Mouse (Mus musculus) myocyte (in vitro differentiated cells): ENCODE results near the gene Edem2. TPM values are rescaled to one million over a fixed set of nuclear protein-coding genes. Genes with fewer than 3 reads are reported as not detected.

Source experiments
- H3K27me3 ChIP-seq: one replicate; pipeline ENCODE4 v1.6.1; 2011; ENCODE audit not compliant: control insufficient read depth, insufficient read depth, insufficient read length
- H3K36me3 ChIP-seq: one replicate; pipeline ENCODE4 v1.6.1; 2011; ENCODE audit not compliant: control insufficient read depth, insufficient read depth
- H3K4me2 ChIP-seq: one replicate; pipeline ENCODE4 v1.6.1; 2011; ENCODE audit warnings: low read depth, control low read depth
- H3K4me3 ChIP-seq: one replicate; pipeline ENCODE4 v1.5.1; 2011; ENCODE audit warnings: mild to moderate bottlenecking, control low read depth, moderate library complexity
- H3K79me2 ChIP-seq: one replicate; pipeline ENCODE4 v1.6.1; 2011; ENCODE audit not compliant: control insufficient read depth, insufficient read depth
- H3ac ChIP-seq: one replicate; pipeline ENCODE4 v1.6.1; 2011; ENCODE audit not compliant: control insufficient read depth, insufficient read length
- CEBPB ChIP-seq: IDR thresholded peaks from 2 replicates; pipeline ENCODE4 v1.6.1; 2011; ENCODE audit warnings: mild to moderate bottlenecking, moderate library complexity; ENCODE audit not compliant: poor library complexity, insufficient read depth, severe bottlenecking
- E2F4 ChIP-seq: IDR thresholded peaks from one replicate; pipeline ENCODE4 v1.6.1; 2011; ENCODE audit warnings: mild to moderate bottlenecking, control low read depth, moderate library complexity; ENCODE audit not compliant: insufficient read depth
- MAX ChIP-seq: IDR thresholded peaks from one replicate; pipeline ENCODE4 v1.6.1; 2011; ENCODE audit warnings: low read depth, mild to moderate bottlenecking, control low read depth
- MYOD1 ChIP-seq, 3 experiments: IDR thresholded peaks; one replicate each; pipeline ENCODE4 v1.6.1; 2011; ENCODE audit warnings: control low read depth in 2 of 3, low read depth in 2 of 3, mild to moderate bottlenecking in 2 of 3, moderate library complexity in 1 of 3; ENCODE audit not compliant: insufficient read length in 2 of 3, control insufficient read depth in 1 of 3
- MYOG ChIP-seq, 3 experiments: IDR thresholded peaks; one replicate each; pipeline ENCODE4 v1.6.1; 2011; ENCODE audit warnings: control low read depth in 2 of 3, low read depth in 2 of 3, mild to moderate bottlenecking in 2 of 3; ENCODE audit not compliant: insufficient read length in 2 of 3, control insufficient read depth in 1 of 3, insufficient read depth in 1 of 3
- POLR2A ChIP-seq: IDR thresholded peaks from one replicate; pipeline ENCODE4 v1.6.1; 2011; ENCODE audit warnings: low read depth, mild to moderate bottlenecking, control low read depth, moderate library complexity; ENCODE audit not compliant: insufficient read length
- POLR2AphosphoS2 ChIP-seq: IDR thresholded peaks from one replicate; pipeline ENCODE4 v1.6.1; 2011; ENCODE audit warnings: low read depth, control low read depth; ENCODE audit not compliant: insufficient read length
- REST ChIP-seq: IDR thresholded peaks from one replicate; pipeline ENCODE4 v1.6.1; 2011; ENCODE audit warnings: mild to moderate bottlenecking, control low read depth, moderate library complexity; ENCODE audit not compliant: insufficient read depth, insufficient read length
- SRF ChIP-seq: IDR thresholded peaks from one replicate; pipeline ENCODE4 v1.6.1; 2011; ENCODE audit warnings: low read depth; ENCODE audit not compliant: control insufficient read depth, insufficient read length
- TCF12 ChIP-seq: IDR thresholded peaks from one replicate; pipeline ENCODE4 v1.6.1; 2011; ENCODE audit warnings: mild to moderate bottlenecking, control low read depth; ENCODE audit not compliant: poor library complexity, insufficient read depth, severe bottlenecking
- TCF3 ChIP-seq: IDR thresholded peaks from one replicate; pipeline ENCODE4 v1.6.1; 2011; ENCODE audit warnings: low read depth, control low read depth; ENCODE audit not compliant: insufficient read length
- USF1 ChIP-seq: IDR thresholded peaks from one replicate; pipeline ENCODE4 v1.6.1; 2011; ENCODE audit warnings: low read depth, mild to moderate bottlenecking, control low read depth, moderate library complexity
- polyA plus RNA-seq: library from polyadenylated mRNA; unstranded; fragments of >200 nt; fragmentation: generic; extraction: Trizol; gene quantifications from one replicate; pipeline ENCODE4 v1.2.1, GENCODE M21; 2012; ENCODE audit warnings: missing spikeins

The Edem2 gene
- polyA plus RNA-seq, 1 experiment, result 21.9 TPM

- no peak overlapping the region for H3K4me3 ChIP-seq
- H3ac ChIP-seq, result no peak overlapping the region
- TF ChIP-seq USF1 (no peak), MAX (no peak), REST (no peak), POLR2AphosphoS2 (no peak), POLR2A (no peak), MYOD1 (IDR thresholded peaks at IDR 0.05; ENCODE audit: control insufficient read depth in 1 of 3, insufficient read length in 2 of 3, low read depth in 2 of 3) (no peak), TCF12 (no peak)
- no peaks in the 10 kb centered on the region for H3K79me2 ChIP-seq
- no peak overlapping the region for H3K4me2 ChIP-seq
- no peaks in the 10 kb centered on the region for H3K36me3 ChIP-seq
- peaks cover 19% of the 10 kb centered on the region for H3K27me3 ChIP-seq
Observed at GRCm38 (mm10) chr2:155756855-155757566, 27.7 kb upstream of the Edem2 start.

GRCm38 (mm10) chr2:155755746-155756145 lies 26.5 kb upstream of the Edem2 start:
- TF ChIP-seq POLR2AphosphoS2 (no peak), POLR2A (no peak), CEBPB (no peak), TCF3 (no peak), SRF (no peak)

GRCm38 (mm10) chr2:155751014-155751786 lies 21.9 kb upstream of the Edem2 start, which contains the start of gene Procr:
Procr (plus strand) TSS chr2:155751117.
- Histone ChIP-seq H3K27me3 (peaks cover 10% of the 10 kb centered on the region), H3K4me2 (peak within 1 kb of the TSS; percentile 84), H3K79me2 (no peaks in the 10 kb centered on the region), H3ac (no peak within 1 kb of the TSS), H3K36me3 (no peaks in the 10 kb centered on the region), H3K4me3 (peak within 1 kb of the TSS; percentile 20)
- TF ChIP-seq USF1 (no peak), REST (no peak), POLR2A (no peak), CEBPB (no peak), E2F4 (no peak), MYOG (IDR thresholded peaks at IDR 0.05; ENCODE audit: control insufficient read depth in 1 of 3, insufficient read depth in 1 of 3, insufficient read length in 2 of 3, low read depth in 2 of 3) (no peak), TCF3 (no peak), TCF12 (no peak), SRF (no peak), MAX (no peak), POLR2AphosphoS2 (no peak), MYOD1 (IDR thresholded peaks at IDR 0.05; ENCODE audit: control insufficient read depth in 1 of 3, insufficient read length in 2 of 3, low read depth in 2 of 3) (no peak)

More at GRCm38 (mm10) chr2:155755746-155756145, 26.5 kb upstream of the Edem2 start:
- H3K36me3 ChIP-seq, result no peaks in the 10 kb centered on the region
- H3ac ChIP-seq, result no peak overlapping the region
- no peak overlapping the region for H3K4me3 ChIP-seq
- no peaks in the 10 kb centered on the region for H3K79me2 ChIP-seq
- no peak overlapping the region for H3K4me2 ChIP-seq
- peaks cover 23% of the 10 kb centered on the region for H3K27me3 ChIP-seq

- no peak overlapping the region for H3ac ChIP-seq
- no peaks in the 10 kb centered on the region for H3K79me2 ChIP-seq
- no peak overlapping the region for H3K4me2 ChIP-seq
- peaks cover 10% of the 10 kb centered on the region for H3K27me3 ChIP-seq
- no peak overlapping the region for H3K4me3 ChIP-seq
- TF ChIP-seq TCF3, result no peak
- TF ChIP-seq TCF12, result no peak
- no peak for TF ChIP-seq MAX
- no peak for TF ChIP-seq MYOD1 (IDR thresholded peaks at IDR 0.05; ENCODE audit: control insufficient read depth in 1 of 3, insufficient read length in 2 of 3, low read depth in 2 of 3)
- TF ChIP-seq MYOG (IDR thresholded peaks at IDR 0.05; ENCODE audit: control insufficient read depth in 1 of 3, insufficient read depth in 1 of 3, insufficient read length in 2 of 3, low read depth in 2 of 3), result no peak
- TF ChIP-seq USF1, result no peak
- no peak for TF ChIP-seq CEBPB
- no peak for TF ChIP-seq REST
- TF ChIP-seq POLR2AphosphoS2, result no peak
- no peak for TF ChIP-seq E2F4
- no peak for TF ChIP-seq SRF
- no peak for TF ChIP-seq POLR2A
- no peaks in the 10 kb centered on the region for H3K36me3 ChIP-seq
Observed at GRCm38 (mm10) chr2:155749394-155749793, 20.1 kb upstream of the Edem2 start.
